Mouse (Mus musculus) megakaryocyte, embryonic 14.5 days (primary cell): ENCODE measurements around the gene Sar1a.

Experiments
- FLI1 ChIP-seq: IDR thresholded peaks from 2 replicates; pipeline ENCODE4 v1.6.1; 2012; ENCODE audit warnings: low read length, inconsistent platforms, mixed read lengths
- GATA1 ChIP-seq: IDR thresholded peaks from 3 replicates; pipeline ENCODE4 v1.6.1; 2012; ENCODE audit warnings: mixed read lengths, low read length, inconsistent platforms, borderline replicate concordance

- TF ChIP-seq FLI1 (no peak), GATA1 (no peak)
Measured at GRCm38 (mm10) chr10:61632445-61632844, 47.7 kb upstream of the Sar1a start.
